Mouse (Mus musculus): ENCODE data around the gene Adam12. TPM values are rescaled to one million over a fixed set of nuclear protein-coding genes. Genes with fewer than 3 reads are reported as not detected.

Adam12 gene
- polyA plus RNA-seq, 1 experiment, result not detected

- Histone ChIP-seq H3K4me1 (ENCODE audit: control insufficient read depth, insufficient read depth, low read length) (no peaks in the 10 kb centered on the region), H3K4me3 (ENCODE audit: insufficient read depth, low read depth, low read length) (no peak overlapping the region), H3K27ac (ENCODE audit: insufficient read depth, low read depth, low read length) (no peak overlapping the region)
- TF ChIP-seq POLR2A (IDR thresholded peaks at IDR 0.05; ENCODE audit: insufficient read depth, low read depth, low read length) (no peak), CTCF (IDR thresholded peaks at IDR 0.05; ENCODE audit: insufficient read depth, low read depth, low read length) (no peak)
- WGBS, result 96% methylated on average over 4 of the region's 4 CpGs
These were observed 372.4 kb downstream of the Adam12 start for GRCm38 (mm10) chr7:133859548-133859947.

GRCm38 (mm10) chr7:133858506-133858905 lies 373.4 kb downstream of the Adam12 start:
- H3K4me1 ChIP-seq (ENCODE audit: control insufficient read depth, insufficient read depth, low read length), result no peaks in the 10 kb centered on the region
- no peak overlapping the region for H3K27ac ChIP-seq (ENCODE audit: insufficient read depth, low read depth, low read length)
- H3K4me3 ChIP-seq (ENCODE audit: insufficient read depth, low read depth, low read length), result no peak overlapping the region
- TF ChIP-seq CTCF (IDR thresholded peaks at IDR 0.05; ENCODE audit: insufficient read depth, low read depth, low read length), result no peak
- no peak for TF ChIP-seq POLR2A (IDR thresholded peaks at IDR 0.05; ENCODE audit: insufficient read depth, low read depth, low read length)
- 96% methylated on average over 3 of the region's 3 CpGs for WGBS

GRCm38 (mm10) chr7:133856278-133856677 lies 375.7 kb downstream of the Adam12 start:
- H3K4me3 ChIP-seq (ENCODE audit: insufficient read depth, low read depth, low read length), result no peak overlapping the region
- 9% methylated on average over 3 of the region's 3 CpGs for WGBS
- H3K4me1 ChIP-seq (ENCODE audit: control insufficient read depth, insufficient read depth, low read length), result no peaks in the 10 kb centered on the region
- TF ChIP-seq POLR2A (IDR thresholded peaks at IDR 0.05; ENCODE audit: insufficient read depth, low read depth, low read length) (no peak), CTCF (IDR thresholded peaks at IDR 0.05; ENCODE audit: insufficient read depth, low read depth, low read length) (peak; percentile 32; the same call in 1 of the 2 replicates)
- no peak overlapping the region for H3K27ac ChIP-seq (ENCODE audit: insufficient read depth, low read depth, low read length)

- Histone ChIP-seq H3K4me1 (ENCODE audit: control insufficient read depth, insufficient read depth, low read length) (no peaks in the 10 kb centered on the region), H3K27ac (ENCODE audit: insufficient read depth, low read depth, low read length) (no peak overlapping the region), H3K4me3 (ENCODE audit: insufficient read depth, low read depth, low read length) (no peak overlapping the region)
- no peak for TF ChIP-seq CTCF (IDR thresholded peaks at IDR 0.05; ENCODE audit: insufficient read depth, low read depth, low read length)
- no peak for TF ChIP-seq POLR2A (IDR thresholded peaks at IDR 0.05; ENCODE audit: insufficient read depth, low read depth, low read length)
These were observed 381.2 kb downstream of the Adam12 start for GRCm38 (mm10) chr7:133850735-133851134.

- TF ChIP-seq CTCF (IDR thresholded peaks at IDR 0.05; ENCODE audit: insufficient read depth, low read depth, low read length), result no peak
- TF ChIP-seq POLR2A (IDR thresholded peaks at IDR 0.05; ENCODE audit: insufficient read depth, low read depth, low read length), result no peak
- Histone ChIP-seq H3K27ac (ENCODE audit: insufficient read depth, low read depth, low read length) (no peak overlapping the region), H3K4me3 (ENCODE audit: insufficient read depth, low read depth, low read length) (no peak overlapping the region), H3K4me1 (ENCODE audit: control insufficient read depth, insufficient read depth, low read length) (no peaks in the 10 kb centered on the region)
- WGBS, result 79% methylated on average over 2 of the region's 2 CpGs
These were observed 383.8 kb downstream of the Adam12 start for GRCm38 (mm10) chr7:133848180-133848579.

- WGBS, result 53% methylated on average over 1 of the region's 1 CpGs
- Histone ChIP-seq H3K4me3 (ENCODE audit: insufficient read depth, low read depth, low read length) (no peak overlapping the region), H3K27ac (ENCODE audit: insufficient read depth, low read depth, low read length) (no peak overlapping the region), H3K4me1 (ENCODE audit: control insufficient read depth, insufficient read depth, low read length) (no peaks in the 10 kb centered on the region)
- no peak for TF ChIP-seq CTCF (IDR thresholded peaks at IDR 0.05; ENCODE audit: insufficient read depth, low read depth, low read length)
- TF ChIP-seq POLR2A (IDR thresholded peaks at IDR 0.05; ENCODE audit: insufficient read depth, low read depth, low read length), result no peak
These were observed 384.8 kb downstream of the Adam12 start for GRCm38 (mm10) chr7:133847175-133847574.

- WGBS, result 79% methylated on average over 6 of the region's 6 CpGs
- no peak for TF ChIP-seq POLR2A (IDR thresholded peaks at IDR 0.05; ENCODE audit: insufficient read depth, low read depth, low read length)
- no peak for TF ChIP-seq CTCF (IDR thresholded peaks at IDR 0.05; ENCODE audit: insufficient read depth, low read depth, low read length)
- Histone ChIP-seq H3K4me1 (ENCODE audit: control insufficient read depth, insufficient read depth, low read length) (no peaks in the 10 kb centered on the region), H3K27ac (ENCODE audit: insufficient read depth, low read depth, low read length) (no peak overlapping the region), H3K4me3 (ENCODE audit: insufficient read depth, low read depth, low read length) (no peak overlapping the region)
These were observed 389.9 kb downstream of the Adam12 start for GRCm38 (mm10) chr7:133842079-133842478.

GRCm38 (mm10) chr7:133839546-133839945 lies 392.4 kb downstream of the Adam12 start:
- 41% methylated on average over 4 of the region's 4 CpGs for WGBS
- no peak for TF ChIP-seq CTCF (IDR thresholded peaks at IDR 0.05; ENCODE audit: insufficient read depth, low read depth, low read length)
- no peak for TF ChIP-seq POLR2A (IDR thresholded peaks at IDR 0.05; ENCODE audit: insufficient read depth, low read depth, low read length)
- H3K27ac ChIP-seq (ENCODE audit: insufficient read depth, low read depth, low read length), result no peak overlapping the region
- H3K4me3 ChIP-seq (ENCODE audit: insufficient read depth, low read depth, low read length), result no peak overlapping the region
- H3K4me1 ChIP-seq (ENCODE audit: control insufficient read depth, insufficient read depth, low read length), result no peaks in the 10 kb centered on the region

Other genes starting within 250 kb of the Adam12 start
- not detected in 2 replicates for gene D7Ertd443e, start 153.5 kb upstream of the Adam12 start, polyA plus RNA-seq (2012; ENCODE audit: insufficient read depth, insufficient read length, low replicate concordance, missing spikeins)

All from olfactory bulb, adult 2 months (tissue).